Mouse (Mus musculus) megakaryocyte-erythroid progenitor cell, adult 5 weeks (primary cell): ENCODE measurements around the gene Uap1. TPM values are rescaled to one million over a fixed set of nuclear protein-coding genes. Genes with fewer than 3 reads are reported as not detected.

ENCODE experiments used
- polyA plus RNA-seq: library from polyadenylated mRNA; stranded (reverse); fragments of >175 nt; gene quantifications from 2 replicates; pipeline ENCODE4 v1.2.3, GENCODE M21; 2012

Gene Uap1
- polyA plus RNA-seq, result 9.9 and 12.8 TPM in 2 replicates

DNA sequence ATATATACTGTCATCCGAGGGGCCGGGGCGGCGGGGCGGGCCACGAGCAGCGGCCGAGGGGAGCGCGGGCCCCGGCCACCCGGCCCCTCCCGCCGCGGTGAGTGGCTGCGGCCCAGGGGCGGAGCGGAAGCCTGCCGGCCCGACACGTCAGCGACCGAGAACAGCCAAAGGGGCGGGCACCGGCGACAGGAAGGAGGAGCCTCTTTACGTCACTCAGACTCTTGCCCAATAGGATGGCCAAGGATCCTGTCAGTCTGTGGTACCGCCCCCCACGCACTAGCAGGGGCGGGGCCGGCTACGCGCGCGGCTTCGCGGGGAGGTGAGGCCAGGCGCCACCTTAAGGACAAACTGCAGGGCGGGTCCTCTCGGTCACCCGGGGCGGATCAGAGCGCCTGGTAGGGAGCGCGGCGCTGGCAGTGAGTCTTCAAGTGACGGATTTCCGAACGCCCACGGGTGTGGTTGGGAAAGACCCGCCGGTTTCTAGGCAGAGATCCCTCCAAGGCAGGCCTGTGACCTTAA, at the start of gene Uap1:
Gene Uap1 (minus strand): TSS at position 144 of the 519 bp plus-strand sequence.

DNA sequence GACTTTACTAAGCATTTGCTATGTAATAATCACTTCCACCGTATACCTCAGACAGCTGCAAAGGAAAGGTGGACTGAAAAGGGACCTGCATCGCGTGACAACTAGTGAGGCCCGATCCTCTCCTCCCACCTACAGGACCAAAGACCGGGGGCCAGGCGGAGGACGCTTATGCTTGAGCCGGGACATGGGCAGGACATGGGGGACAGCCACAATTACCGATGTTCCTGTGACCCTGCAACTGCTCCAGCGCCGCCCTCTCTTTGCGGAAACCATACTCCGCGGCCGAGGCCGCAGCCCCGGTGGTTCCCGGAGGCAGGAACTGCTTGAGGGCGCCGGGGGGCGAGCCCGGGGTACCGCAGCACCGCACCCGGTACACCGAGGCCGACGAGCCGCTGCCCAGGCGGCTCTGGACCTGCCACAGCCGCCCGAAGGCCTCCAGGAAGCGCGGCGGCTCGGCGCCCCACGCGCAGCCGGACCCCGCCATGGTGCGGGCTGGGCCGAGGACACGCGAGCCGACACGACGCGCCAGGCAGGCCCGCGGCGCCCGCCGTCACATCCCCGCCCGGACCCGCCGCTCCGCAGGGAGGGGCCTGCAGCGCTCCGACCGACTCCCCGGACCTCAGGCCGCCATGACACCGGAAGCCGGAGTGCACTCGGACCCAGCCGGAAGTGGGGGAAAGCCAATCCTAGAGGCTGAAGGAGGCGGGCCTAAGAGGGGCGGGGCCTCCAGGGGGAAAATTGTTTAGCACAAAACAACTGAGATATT, 40.2 kb upstream of the Uap1 start, which contains the start of gene Uhmk1:
Gene Uhmk1 (minus strand): TSS at position 641 of the 766 bp plus-strand sequence.

DNA sequence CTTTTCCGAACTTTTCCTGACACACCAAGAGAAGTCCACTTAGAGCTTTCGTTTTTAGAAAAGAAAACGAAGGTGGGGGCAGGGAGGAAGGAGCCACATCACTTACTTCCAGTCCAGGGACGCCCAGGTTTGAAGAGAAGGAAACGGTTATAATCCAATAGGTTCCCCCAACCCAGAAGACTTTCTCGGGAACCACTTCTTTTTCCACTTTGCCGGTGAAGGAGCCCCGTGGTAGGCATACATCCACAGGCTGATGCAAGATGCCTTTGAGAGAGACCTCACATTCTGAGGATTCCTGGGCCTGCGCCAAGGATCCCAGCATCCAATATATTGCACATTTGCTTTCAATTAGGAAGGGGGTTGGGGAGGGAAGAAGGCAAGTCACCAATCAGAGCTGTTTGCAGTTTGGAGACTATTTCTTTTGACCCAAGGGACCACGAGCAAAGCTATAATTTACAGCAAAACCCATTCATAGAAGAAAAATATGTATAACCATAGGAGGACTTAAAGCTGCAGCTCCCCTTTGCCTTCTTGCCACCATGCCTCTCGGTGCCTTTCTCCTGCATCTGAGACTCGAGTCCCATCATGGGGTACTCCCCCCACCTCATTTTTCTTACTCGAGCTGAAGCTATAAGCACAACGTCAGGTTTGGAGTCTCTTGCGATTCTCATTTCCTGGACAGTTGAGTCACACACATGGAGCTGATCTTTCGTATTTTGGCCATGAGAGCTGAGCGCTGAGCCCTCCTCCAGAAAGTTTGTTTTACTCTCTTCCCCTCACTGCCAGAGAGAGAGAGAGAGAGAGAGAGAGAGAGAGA, 64.0 kb downstream of the Uap1 start, which contains the start of gene Ddr2:
Gene Ddr2 (minus strand): TSS at position 247 of the 817 bp plus-strand sequence.

Other genes with a start within 250 kb of the Uap1 start
- gene Ccdc190, start 246.3 kb downstream of the Uap1 start, polyA plus RNA-seq, result 0.04 TPM in 1 of 2 replicates, not detected in the other
- gene Hsd17b7, start 205.7 kb downstream of the Uap1 start, polyA plus RNA-seq, result 0.24 and 0.54 TPM in 2 replicates
- not detected in 2 replicates for gene Ddr2, start 64.2 kb downstream of the Uap1 start, polyA plus RNA-seq
- gene Uhmk1, start 40.4 kb upstream of the Uap1 start, polyA plus RNA-seq, result 2.3 TPM in 2 replicates
- not detected in 2 replicates for gene Sh2d1b2, start 57.8 kb upstream of the Uap1 start, polyA plus RNA-seq
- 0.21 and 0.47 TPM in 2 replicates for gene Sh2d1b1, start 102.4 kb upstream of the Uap1 start, polyA plus RNA-seq
- gene Gm7694, start 131.4 kb upstream of the Uap1 start, polyA plus RNA-seq, result 3.8 and 6.4 TPM in 2 replicates
- gene Spata46, start 133.8 kb upstream of the Uap1 start, polyA plus RNA-seq, result not detected in 2 replicates